Mouse (Mus musculus): Measurements from ENCODE around the gene Ctnnd2.

Ctnnd2 gene

DNA sequence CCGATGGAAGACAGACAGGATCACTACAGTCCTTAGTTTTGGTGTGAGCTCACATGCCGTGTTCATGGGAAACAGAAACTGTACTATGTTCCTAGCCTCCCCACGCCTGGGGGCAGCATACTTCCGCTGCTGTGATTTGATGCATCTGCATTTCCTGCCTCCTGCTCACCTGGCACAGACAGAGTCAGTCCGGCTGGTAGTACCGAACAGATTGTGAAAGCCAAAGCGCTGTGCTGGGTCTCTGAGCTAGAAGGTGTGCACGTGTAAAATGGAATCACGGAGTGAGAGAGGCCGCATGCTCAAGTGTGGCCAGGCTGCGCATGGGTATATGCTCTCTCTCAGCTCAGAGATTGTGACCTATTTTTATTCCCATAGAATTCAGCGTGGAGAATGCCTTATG lies 820.0 kb downstream of the Ctnnd2 start:
- DNase-seq (ENCODE audit: low spot score): no peak

DNA sequence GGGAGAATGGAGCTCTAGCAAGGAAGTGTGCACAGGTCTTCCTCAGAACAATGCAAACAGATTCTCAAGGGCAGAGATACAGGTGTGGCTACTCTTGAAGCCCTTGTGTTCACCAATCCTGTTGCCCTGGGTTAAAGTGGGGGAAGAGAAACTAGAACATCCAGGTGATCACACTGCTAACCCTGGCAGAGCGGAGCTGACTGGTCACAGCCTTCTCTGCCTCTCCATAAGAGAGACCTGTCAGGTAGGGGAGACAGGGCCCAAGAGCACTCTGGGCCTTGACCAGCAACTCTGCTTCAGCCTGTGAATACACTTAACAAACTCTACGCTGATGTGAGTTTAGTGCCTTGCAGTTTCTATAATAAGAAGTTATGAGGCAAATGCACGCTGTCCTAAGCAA lies 820.5 kb downstream of the Ctnnd2 start:
- DNase-seq (ENCODE audit: low spot score): no peak

DNA sequence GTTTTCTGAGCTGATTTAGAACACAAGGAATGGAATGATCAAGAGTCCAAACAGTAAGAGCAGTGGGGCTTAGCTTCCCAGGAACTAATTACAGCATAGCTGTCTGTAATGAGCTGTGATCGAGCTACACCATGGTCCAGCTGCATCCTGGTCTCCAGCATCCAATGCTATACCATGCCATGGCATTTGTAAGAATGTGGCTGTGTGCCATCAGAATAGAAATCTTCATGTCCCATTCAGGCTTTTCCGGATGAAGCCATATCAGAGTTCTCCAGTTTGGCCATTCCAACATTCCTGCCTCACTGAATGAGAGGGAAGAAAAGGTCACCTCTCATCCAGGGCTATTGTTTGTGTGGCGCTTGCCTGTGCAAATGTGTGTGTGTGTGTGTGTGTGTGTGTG lies 823.0 kb downstream of the Ctnnd2 start:
- no peak for DNase-seq (ENCODE audit: low spot score)

DNA sequence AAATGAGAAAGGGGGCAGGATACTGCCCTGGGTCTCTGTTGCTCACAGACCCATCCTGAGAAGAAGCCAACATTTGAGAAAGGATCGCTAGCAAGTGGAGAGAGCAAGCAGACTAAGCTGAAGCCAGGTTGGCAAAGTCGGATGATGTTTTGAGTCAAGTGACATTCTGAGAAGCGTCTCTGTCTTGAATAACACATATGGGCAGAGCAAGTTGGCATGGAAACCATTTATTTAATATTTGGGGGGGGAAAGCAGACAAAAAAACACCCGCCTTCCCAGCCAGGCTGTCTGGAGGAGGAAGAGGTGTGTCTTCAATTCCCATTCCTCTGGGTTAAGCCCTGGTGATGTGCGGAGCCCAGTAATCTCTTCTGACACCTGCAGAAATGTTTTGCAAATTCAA lies 832.1 kb downstream of the Ctnnd2 start:
- DNase-seq (ENCODE audit: low spot score): no peak

DNA sequence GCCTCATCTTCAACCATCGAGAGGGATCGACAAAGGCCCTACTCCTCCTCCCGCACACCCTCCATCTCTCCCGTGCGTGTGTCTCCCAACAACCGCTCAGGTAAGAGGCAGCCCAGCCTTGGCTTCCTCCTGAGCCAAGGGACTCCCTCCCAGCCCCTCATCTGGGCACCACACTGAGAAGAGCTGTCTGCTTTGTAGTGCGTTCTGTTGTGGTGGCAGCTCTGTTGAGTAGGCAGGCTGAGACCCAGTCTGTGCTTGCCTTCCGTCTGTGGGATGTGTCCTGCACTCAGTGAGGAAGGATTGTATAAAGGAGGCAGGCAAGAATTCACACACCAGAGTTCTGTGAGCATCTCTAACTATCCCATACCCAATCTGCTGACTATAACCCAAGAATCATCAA lies 832.6 kb downstream of the Ctnnd2 start:
- no peak for DNase-seq (ENCODE audit: low spot score)

DNA sequence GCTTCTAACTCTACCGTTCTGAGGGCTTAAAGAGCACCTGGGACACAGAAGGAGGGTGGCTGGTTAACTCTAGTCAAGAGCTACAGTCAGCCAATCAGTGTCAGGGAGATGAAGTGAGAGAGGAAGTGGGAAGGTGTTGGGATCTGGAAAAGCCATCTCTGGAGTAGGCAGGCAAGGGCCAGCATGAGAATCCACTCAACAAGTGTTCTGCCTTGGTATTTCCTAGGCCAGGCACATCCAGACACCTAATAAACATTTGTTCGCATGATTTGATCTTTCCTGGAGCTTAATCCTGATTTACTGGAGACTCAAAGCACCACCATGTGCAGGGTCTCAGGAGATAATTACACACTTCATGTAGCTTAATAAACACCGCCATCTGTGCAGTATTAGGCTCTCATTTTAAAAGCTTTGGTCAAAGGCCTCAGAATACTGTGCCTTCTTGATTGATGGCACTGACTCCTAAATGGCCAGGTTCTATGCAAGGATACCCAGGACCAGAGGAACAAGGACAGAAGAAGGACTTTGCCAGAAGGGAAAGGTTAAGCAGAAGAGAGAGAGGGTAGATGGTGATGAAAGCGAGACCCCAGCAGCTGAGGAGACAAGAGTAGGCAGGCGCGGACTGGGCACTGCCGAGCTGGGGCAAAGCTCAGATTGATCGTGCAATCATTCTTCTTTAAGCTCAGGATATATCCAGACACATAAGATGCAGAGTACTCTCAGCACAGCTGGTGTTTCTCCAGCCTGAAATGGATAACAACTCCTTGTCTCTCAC lies 833.8 kb downstream of the Ctnnd2 start:
- no peak for DNase-seq (ENCODE audit: low spot score)

DNA sequence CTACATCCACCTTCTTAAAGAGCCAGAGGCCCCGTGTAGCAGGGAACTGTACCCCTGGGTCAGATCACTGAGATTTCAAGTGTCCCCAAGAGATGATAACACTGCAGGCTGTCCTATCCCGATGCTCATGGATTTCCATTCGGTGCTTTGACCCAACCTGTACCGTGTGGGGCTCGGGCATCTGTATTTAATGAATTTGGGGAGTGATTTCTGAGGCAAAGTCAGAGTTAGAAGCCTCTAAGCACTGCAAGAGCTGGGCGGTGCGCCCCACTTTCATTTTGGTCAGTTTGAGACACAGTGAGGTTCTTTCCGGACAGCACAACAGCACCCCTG lies 834.4 kb downstream of the Ctnnd2 start:
- no peak for DNase-seq (ENCODE audit: low spot score)

DNA sequence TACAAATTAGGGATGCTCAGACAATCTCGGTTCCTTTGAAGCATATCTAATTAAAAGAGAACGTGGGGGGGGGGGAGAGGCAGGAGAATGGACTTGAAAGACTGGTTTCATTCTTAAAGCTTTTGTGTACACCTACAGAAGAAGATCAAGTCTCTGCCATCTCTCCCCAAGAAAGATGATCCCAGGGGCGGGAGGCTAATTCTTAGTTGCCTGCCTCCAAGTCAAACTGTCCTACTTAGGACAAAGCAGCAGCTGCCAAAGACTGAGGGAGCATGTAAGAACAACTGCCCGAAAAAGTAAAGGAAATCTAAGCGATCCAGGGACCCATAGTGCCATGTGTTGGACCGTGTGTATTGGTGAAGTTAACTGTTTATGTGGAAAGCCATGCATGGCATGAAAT lies 836.2 kb downstream of the Ctnnd2 start:
- DNase-seq (ENCODE audit: low spot score): no peak

DNA sequence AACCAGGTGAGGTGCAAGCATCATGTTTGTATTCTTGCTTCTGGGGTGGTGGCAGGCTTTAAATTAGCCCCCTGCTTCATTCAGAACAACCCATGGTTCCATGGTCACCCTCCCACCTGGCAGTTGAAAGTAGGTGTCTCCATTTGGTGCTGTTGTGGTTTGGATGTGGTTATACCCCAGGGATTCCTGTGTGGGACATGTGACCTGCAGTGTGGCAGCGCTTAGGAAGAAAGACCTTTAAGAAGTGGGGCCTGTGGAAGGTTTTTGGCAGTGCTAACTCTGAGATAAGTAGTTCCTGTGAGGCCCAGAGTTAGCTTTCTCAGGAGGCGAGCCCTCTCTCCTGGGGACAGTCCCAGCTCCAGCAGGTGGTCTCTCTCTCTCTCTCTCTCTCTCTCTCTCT lies 848.4 kb downstream of the Ctnnd2 start:
- DNase-seq (ENCODE audit: low spot score): no peak

DNA sequence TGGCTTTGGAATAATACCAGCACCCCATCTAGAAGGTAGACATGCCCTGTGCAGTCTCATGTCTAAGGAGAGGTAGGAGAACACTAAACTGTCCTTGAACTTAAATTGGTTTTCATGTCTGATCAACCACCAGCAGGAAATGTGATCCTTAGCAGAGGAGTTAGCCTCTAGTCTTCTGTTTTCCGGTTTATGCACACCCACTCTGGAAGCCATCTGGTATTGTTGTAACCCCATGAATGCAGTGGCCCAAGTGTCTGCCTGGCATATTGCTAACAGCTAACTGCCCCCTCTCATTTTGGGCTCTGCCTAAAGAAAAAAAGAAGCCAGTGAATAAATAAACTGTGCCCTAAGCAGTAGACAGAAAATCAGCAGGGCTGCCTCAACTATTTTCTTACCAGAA lies 849.6 kb downstream of the Ctnnd2 start:
- no peak for DNase-seq (ENCODE audit: low spot score)

DNA sequence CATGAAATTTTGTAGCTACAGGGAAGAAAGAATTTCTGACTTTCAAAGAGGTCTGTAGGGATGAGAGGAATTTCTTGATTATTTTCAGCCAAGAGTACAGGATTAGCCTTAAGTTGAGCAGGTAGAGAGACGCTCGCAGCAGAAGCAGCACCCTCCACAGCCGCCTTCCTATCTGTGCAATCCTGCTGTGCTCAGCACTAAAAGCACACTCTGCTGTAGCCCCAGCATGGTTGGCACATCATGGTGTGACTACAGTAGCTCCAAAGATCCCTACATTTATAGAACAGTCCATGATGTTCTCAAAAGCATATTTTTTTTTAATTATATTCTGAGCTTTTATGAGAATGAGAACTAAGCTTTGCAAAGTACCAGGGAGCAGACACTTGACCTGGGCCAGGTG lies 850.1 kb downstream of the Ctnnd2 start:
- no peak for DNase-seq (ENCODE audit: low spot score)

DNA sequence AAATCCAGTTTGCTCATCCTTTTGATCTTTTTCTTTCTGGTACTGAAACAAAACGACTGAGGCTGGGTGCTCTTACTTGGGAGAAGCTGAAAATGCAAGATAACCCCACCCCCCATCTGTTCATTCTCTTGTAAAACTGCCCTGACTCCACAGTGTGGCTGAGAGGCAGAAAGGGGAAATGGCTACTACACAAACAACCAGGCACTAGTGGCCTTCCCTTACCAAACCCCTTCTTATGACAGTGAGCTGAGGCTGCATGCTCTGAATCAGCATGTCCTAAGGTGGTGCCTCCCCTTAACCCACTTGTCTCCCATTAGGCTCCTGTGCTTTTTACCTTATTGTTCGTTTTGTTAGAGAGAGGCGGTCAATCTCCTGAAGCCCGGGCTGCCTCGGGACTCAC lies 851.4 kb downstream of the Ctnnd2 start:
- DNase-seq (ENCODE audit: low spot score): no peak

DNA sequence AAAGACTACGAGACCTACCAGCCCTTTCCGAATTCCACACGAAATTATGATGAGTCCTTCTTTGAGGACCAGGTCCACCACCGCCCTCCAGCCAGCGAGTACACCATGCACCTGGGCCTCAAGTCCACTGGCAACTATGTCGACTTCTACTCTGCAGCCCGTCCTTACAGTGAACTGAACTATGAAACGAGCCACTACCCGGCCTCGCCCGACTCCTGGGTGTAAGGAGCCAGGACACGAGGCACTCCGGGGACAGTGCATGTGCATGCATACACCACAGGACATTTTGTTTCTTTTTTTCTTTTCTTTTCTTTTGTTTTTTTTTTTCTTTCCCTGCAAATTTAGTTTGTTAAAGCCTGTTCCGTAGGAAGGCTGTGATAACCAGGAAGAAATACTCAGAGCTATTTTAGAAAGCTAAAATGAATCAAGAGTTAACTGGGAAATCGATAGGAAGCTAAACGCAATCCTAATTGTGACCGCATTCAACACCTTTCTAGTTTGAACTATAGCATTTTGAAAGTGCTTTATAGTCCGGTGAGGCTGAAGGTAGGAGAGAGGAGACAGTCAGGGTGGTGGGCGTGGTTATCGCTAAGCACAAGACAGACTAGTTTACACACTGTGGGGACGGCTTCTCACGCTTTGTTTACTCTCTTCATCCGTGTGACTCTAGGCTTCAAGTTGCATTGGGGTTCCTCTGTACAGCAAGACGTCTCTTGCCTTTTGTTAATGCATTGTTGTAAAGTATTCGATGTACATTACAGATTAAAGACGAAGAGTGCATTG lies 855.2 kb downstream of the Ctnnd2 start:
- DNase-seq (ENCODE audit: low spot score): no peak

DNA sequence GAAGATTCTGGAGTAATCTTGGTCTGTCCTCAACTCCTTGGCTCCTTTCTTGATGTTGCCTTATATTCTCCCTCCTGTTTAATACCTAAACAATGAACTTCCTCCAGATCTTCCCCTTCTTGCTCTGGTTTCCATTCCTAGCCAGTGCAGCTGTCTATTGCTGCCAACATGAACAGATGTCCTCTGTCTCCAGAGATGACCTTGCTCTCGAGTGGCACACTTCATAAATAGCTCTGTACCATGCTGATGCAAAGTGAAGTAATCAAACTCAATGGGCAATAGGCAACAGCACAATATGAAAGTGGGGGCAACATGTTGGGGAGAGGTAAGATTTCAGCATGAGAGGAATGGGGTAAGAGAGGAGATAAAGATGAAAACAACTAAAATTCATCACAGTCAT lies 872.6 kb downstream of the Ctnnd2 start:
- no peak for DNase-seq (ENCODE audit: low spot score)

DNA sequence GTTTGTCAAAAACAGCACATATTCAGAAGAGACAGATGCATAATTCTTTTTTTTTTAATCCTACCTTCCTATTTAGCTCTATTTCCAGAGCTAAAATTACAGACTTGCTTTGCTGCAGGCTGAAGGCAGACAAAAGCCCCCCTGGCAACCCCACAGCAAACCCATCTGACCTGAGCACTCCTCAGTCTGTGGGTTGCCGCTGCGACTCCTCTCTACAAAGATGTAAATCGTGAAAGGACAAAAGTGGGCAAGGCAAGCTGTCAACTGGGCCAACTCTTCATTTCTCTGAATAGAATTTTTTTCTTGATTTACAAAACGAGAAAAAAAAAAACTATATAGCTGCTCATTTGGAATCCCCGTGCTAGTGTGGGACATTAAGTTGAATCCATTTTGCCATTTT lies 879.1 kb downstream of the Ctnnd2 start:
- no peak for DNase-seq (ENCODE audit: low spot score)

DNA sequence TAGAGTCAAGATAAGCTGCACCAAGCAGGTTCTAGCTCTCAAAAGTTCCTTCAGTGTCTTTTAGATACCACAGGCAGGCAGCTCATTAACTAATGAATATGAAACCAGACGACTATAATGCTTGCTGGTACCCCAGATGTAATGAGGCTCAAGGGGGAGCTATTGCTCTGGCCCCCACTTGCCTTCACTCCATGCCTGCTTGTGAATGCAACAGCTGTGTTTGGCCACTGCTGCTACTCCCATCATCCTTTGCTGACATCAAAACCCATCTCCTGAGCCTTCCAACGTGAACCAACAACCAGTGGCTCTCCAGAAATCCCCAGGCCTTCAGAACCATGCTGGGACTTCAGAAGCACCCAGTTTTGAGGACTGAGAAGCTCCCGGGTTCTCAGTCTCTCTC lies 883.8 kb downstream of the Ctnnd2 start:
- DNase-seq (ENCODE audit: low spot score): no peak

DNA sequence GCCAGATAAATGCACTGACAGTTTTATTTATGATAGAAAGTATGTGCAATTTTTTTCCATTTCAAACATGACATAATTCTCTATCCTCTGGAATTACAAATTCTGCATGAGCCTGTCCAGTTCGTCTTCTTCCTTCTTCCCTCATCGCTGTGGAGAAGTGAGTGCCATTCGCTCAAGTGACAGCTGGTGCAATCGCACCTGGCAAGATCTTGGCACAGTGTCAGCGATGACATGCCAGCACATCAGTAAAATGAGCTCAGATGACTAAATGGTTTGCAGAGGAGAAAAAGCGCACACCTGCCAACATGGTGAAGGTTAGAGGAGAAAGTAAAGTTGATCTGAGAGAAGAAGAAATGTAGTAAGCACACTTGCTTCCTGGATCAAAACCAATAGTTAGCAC lies 885.9 kb downstream of the Ctnnd2 start:
- DNase-seq (ENCODE audit: low spot score): no peak

DNA sequence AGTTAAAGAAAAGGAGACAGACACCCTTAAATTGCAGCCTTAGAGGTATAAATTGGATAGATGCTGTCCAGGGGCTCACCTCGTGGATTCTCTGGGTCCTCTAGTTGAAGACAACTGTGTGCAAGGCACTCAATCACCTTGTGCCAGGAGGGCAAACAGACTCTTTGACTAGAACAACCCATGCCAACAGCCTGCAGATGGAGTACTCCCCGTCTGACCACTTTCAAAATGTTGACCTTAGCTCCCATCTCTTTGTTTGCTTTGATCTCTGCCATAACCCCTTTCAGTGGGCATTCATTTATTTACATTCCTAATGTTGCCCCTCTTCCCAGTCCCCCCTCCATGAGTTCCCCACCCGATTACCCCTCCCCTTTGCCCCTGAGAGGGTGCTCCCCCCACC lies 891.3 kb downstream of the Ctnnd2 start:
- DNase-seq (ENCODE audit: low spot score): no peak

DNA sequence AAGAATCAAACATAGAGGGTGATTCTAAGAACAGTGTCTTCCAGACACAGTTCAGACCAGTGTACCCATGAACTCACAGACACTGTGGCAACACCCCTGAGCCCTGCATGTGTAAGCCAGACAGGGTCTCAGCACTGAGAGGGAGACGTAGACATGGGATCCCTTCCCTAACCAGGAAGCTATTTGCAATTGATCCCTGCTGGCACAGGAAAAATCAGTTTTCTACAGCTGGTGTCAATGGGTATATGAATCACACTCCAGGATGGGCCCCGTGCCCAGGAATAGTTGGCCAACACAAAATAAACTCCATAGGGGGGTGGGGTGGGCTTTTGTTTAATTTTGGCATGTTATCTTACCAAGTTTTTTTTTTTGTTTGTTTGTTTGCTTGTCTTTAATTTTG lies 895.7 kb downstream of the Ctnnd2 start:
- DNase-seq (ENCODE audit: low spot score): no peak

DNA sequence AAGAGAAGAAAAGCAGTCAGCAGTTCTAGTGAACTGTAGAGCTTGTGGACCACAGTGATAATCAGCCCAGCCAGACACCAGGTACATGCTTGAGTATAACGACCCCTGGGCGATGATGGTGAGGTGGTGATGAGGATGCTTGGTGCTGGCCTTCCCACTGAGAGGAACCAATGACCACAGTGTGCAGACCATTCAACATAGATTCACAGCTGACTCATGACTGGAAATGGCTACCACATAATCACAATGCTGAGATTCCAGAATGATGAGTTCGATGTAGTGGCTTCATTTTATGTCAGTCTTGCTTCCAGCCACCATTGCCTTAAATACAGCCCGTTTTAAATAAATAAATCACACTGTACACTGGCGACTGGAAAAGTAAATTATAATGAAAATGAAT lies 897.9 kb downstream of the Ctnnd2 start:
- no peak for DNase-seq (ENCODE audit: low spot score)
